Mouse (Mus musculus) megakaryocyte, embryonic 14.5 days (primary cell): Measurements from ENCODE around the gene Dapl1.

Source experiments
- FLI1 ChIP-seq: IDR thresholded peaks from 2 replicates; pipeline ENCODE4 v1.6.1; 2012; ENCODE audit warnings: low read length, inconsistent platforms, mixed read lengths
- GATA1 ChIP-seq: IDR thresholded peaks from 3 replicates; pipeline ENCODE4 v1.6.1; 2012; ENCODE audit warnings: mixed read lengths, low read length, inconsistent platforms, borderline replicate concordance

GRCm38 (mm10) chr2:59467976-59468375 lies 16.5 kb upstream of the Dapl1 start:
- no peak for TF ChIP-seq GATA1
- TF ChIP-seq FLI1: no peak
